Mouse (Mus musculus) testis, postnatal 10 days (tissue): ENCODE measurements around the gene Pros1.

Experiments
- DNase-seq: peaks from one replicate; pipeline ENCODE4 v3.0.0; 2021; ENCODE audit warnings: low spot score

Pros1 gene

DNA sequence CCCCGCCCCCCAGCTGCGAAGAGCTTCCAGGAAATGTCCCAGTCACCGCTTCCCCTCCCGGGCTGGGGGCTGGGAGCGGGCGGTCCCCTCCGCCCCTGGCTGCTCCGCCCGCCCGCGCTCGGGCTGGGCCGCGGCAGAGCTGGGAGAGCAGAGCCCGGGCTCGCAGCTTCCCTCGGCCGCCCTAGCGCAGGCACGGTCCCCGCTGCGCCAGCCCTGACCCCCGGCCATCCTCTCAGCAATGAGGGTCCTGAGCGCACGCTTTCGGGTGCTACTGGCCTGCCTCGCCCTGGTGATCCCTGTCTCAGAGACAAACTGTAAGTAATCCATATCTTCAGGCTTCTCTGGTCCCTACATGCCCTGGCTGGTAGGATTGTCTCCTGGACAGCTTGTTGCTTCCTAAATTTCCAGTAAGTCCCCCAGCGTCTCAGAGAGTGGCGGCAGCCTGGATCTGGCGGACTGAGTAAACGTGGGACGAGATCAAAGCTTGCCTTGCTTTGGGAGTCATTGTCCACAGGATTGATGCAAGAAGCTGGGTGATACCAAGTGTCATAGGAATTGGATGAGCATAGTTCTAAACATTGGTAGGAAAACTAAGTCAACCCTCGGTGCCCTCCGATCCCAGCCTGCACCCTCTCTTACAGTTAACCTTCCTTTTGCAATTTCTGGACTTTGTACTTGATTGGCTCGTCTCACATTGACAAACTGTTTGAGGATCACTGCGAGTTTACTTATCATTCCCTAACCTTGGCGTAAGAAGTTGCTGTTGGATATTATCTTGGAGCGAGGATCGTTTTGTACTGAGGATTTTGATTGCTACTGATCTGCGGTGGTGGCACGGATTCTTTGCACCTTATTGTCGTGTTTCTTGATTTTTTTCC, at the start of gene Pros1:
Gene Pros1 (plus strand): TSS at position 117 of the 878 bp plus-strand sequence.
- peak; percentile 70 for DNase-seq

DNA sequence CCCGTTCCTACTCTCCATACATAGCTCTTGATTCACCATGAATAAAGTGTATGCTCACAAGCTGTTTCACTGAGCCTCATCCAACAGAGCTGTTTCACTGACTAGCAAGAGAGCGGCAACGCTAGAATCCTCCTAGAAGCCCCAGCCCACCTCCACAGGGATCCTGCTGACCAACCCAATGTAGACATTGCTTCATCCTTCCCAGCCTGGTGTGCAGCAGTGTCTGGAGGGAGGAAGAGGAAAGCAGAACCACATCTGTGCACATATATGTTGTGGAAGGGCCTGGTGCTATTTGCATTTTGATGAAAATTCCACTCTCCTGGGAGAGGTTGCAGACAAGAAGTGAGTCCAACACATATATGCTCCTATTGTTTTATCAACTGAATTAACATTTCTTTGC, 49.5 kb upstream of the Pros1 start:
- no peak for DNase-seq

DNA sequence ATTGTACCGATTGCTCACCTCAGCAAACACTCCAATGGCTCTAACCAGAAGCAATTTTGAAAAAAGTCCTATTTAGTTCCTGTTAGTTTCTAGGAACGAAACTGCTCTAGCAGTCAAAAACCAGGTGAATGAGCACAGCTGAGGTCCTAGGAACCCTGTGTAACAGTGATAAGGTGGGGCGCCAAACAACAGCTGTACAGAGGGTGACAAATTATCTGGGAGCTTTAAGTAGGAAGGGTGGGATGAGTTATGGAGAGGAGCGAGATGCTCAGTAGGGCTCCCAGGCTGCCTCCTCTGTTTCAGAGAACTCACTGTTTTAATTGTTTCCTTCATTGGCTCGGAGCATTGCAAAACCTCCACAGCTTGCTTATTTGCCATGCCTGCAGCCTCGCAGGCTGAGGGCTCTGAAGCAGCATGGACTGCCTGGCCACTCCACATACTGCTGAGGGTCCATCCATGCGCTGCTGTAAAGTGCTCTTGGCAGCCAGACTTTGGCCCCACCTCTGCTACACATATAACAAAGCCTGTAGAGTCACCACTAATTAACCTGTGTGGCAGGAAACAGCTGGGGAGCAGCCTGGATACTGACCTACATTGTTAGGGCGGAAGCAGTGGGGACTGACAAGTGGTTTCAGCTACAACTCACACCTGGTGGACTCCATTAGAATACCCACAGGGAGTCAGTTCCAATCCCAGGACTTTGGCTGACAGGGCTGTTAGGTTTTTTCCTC, 46.7 kb upstream of the Pros1 start:
- no peak for DNase-seq

DNA sequence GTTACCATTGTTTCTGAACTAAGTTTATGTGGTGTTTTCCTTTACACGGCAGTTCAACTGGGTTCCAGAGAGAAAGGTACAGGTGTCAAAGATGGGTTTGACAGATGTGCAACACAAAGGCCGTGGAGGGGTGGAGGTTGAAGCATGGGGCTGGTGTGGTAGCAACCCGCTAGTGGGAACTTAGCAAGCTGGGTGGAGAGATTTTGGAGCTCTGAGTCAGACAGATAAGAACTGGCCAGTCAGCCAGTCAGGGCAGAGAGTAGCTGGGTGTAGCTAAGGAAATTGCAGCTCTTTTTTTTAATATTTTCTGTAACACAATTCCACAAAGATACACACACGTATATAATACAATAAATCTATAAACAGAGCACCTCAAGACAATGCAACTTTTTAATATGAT, 43.3 kb upstream of the Pros1 start:
- DNase-seq = no peak

DNA sequence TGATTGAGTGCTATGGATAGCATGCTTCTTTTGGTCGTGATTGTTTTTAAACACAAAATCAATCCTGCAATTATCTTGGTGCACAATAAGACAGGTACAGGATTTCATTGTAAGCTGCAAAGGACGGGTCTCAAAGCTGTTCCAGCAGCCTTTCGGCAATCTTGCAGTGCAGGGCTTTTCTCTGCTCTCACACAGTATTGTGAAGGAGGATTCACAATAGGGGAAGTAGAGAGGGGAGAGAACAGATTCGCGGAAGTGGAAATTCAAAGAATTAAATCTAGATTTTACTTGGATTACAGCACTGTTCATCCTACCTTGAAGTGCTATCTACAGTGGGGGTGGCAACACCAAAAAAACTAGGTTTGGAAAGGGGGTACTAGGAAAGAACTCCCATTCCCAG, 40.3 kb upstream of the Pros1 start:
- DNase-seq = no peak

DNA sequence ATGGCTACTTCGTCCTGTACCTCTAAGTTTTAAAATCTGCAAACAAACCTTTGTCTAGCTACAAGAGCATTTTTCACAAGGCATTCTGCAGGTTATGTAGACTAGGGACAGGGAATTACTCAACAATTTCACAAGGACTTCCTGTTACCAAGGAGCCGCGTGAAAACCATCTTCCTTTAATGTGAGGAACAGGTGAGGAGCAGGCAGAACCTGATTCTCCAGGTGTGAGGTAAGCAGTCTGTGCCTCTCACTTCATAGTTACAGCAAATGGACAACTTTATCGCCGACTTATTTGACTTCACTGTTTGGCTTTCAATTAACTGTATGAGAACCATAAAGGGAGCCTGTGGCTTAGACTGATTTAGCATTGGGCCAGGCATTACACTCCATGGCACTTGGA, 39.6 kb upstream of the Pros1 start, which contains the start of gene Stx19:
Gene Stx19 (plus strand): TSS at position 186 of the 400 bp plus-strand sequence.
- DNase-seq = no peak

DNA sequence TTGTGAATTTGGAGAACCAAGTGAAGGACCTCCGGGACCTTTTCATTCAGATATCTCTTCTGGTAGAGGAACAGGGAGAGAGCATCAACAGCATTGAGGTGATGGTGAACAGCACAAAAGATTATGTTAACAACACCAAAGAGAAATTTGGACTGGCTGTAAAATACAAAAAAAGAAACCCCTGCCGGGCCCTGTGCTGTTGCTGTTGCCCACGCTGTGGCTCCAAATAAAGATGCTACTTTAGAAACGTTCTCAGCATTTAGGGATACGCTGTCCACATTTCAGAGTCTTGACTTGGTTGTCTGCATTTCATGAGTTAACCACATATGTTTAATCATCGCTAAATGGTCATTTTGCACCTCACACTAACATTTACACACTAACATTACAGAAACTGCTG, 31.6 kb upstream of the Pros1 start:
- DNase-seq = no peak

DNA sequence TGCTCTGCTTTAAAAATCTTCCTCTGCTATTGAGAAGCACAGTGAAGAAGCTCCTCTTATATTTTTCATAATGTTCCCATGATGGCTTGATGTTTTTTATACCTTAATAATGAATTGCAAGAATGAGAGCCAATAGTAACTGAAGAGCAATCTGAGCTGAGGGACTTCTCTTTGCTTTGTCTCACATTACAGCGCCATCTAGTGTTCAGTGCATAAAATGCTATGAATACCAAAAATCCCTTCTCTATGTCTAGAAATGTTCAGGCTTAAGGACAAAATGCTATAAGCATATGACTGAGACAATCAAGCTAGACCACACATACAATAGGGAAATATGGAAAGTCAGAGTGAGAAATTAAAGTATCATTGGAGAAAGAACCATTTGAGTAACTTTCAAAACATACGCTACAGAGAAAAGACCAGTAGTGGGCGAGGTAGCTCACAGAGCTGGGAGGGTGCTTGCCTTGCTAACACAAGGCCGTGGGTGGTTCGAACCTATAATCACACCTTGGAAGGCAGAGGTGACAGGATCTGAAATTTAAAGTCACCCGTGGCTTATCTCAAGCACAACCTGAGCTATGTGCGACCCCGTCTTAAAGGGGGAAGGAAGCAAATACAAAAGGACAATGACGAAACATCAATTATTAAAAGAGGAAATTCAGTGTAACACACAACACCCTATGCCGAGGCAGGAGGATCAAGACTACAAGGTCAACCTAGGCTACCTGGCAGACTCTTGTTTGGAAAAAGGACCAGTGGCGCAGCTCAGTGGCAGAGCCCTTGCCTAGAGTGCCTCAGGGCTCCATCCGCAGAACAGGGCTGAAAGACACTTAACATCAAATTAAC, 27.7 kb upstream of the Pros1 start:
- DNase-seq = no peak

DNA sequence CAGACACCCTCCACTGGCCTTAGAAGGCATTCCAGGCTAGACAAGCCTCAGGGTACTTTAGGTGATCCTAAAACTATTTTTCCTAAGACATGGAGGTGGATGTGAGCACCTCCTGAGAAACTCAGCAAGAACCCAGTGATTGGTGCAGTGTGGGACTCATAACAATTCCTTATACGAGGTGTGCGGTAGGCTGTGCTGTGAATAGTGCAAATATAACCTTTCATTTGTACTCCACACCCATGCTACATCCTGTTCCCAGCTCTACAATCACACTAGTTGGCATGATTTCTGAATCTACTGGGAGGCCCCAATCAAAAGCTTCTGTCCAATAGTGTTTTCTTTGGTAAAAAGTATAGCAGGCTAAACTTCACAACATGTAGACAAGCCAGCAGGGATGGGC, 22.1 kb upstream of the Pros1 start:
- no peak for DNase-seq

DNA sequence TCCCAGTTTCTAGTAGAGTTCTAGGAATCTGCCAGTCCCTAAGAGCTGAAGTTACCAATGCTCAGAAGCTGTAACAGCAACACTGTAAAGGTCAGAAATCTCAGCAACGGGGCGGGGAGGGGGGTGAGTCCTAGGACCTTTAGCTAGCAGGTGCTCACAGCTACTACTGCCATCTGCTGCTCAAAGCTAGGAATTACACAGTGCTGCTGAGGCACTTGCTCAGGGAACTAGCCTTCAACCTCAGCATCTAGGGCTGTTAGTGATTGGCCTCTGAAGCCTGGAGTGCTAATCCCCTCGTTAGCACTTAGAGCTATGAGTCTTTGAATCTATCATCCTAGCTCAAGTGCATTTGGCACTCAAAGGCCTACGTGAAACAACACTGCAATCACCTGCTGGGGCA, 21.6 kb upstream of the Pros1 start:
- DNase-seq = peak; percentile 56

DNA sequence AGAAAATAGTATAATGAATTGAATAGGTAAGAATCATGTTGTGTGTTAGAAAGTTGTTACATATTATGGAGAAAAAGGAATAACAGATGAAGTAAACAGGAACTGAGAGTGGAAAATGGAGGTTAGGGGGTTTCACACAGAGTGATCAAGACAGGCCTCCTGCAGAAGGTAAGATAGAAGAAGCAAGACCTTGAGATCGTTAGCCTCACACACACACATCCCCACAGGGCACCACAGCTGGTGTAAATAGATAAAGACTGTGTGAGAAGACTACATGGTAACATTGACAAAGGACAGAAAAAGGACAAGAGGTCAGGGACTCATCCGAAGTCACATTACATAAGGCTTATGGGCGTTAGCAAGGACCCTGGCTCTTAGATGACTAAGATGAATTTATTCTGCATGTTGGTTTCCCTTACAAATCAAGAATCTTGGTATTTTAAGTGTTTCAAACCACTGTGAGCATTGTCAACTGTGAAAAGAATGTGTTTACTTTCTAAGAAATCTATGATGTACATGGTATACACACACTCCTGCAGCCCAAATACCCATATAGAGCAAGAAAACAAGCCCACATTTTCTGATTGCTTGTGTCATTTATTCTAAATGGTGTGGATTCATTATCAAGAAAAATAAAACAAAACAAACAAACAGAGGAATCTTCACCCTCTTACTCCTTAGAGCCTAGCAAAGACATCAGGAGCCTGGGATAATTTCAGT, 19.9 kb upstream of the Pros1 start:
- DNase-seq = no peak

DNA sequence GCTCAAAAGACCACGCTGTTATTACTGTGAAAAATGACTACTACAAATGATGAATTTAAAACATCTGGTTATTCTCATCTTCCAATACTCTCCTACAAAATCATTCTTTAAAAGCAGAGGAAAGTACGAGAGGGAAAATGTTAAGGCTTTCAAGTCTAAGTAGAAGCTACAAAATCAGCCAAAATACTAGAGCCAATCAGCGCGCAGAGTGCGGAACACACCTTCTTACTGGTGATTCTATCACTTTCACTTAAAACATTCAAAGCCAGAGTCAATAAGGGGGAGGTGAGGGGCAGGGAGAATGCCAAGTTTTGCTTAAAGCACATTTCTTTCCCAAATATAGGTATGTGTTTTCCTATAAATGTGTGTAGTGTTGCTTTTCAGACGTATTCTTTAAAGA, 8.8 kb upstream of the Pros1 start:
- DNase-seq = no peak

DNA sequence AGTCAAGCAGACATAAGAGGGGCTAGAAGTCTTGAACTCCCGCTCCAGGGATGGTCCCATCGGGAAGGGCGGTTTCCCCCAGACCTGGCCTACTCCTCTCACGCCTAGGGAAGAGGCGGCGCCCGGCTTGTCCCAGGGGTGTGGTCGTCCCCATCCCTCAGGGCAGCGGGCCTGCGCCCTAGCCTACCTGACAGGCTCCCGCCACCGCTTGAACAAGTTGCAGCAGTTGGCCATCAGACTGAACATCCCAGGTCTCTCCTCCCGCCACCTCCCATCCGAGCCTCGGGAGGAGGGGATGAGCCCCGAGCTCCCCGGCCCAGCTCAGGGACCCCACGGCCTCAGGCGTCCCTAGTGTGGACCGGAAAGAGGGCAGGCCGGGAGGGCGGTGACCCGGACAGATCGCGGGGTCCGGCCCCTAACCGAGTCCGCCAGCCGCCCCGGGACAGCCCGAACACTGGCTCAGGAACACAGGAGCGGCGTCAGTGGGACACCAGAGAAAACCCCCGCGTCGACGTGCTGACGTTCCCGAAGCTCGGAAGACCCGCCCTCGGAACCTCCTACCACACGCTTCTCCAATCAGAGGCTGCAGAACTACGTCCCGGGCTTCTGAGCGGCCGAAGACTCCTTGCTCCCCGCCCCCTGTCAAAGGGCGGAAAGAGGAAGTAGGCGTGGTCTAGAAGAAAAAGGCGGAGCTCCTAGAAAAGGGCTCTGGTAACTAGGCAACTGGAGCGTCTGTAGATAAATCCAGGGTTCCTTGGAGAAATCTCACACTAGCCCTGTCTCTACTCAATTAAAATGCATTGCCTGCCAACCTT, 7.4 kb upstream of the Pros1 start, which contains the start of gene Arl13b:
Gene Arl13b (minus strand): TSS at position 543 of the 815 bp plus-strand sequence.
- peak; percentile 92 for DNase-seq

DNA sequence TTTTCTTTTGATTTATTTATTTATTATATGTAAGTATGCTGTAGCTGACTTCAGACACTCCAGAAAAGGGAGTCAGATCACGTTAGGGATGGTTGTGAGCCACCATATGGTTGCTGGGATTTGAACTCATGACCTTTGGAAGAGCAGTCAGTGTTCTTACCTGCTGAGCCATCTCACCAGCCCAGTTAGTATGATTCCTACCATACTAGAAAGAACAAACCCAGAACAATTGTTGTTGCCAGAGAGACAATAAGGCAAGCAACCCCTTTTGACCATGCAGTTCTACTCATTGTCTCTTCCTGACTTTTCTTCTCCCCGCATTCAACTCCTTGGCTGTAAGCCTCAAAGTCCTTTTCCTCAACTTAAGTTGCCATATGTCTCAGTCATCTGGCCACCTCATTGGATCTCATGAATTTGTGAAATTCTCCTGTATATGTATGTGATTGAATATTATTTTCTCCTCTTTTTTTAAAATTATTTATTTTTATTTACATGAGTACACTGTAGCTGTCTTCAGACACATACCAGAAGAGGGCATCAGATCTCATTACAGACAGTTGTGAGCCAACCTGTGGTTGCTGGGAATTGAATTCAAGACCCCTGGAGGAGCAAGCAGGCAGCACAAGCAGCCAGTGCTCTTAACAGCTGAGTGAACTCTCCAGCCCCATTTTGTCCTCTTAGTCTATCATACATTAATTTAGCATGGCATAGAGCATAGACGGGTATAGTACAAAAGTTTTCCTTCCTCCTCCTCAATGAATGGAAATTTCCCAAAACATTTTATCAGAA, 1.4 kb upstream of the Pros1 start:
- DNase-seq = no peak

DNA sequence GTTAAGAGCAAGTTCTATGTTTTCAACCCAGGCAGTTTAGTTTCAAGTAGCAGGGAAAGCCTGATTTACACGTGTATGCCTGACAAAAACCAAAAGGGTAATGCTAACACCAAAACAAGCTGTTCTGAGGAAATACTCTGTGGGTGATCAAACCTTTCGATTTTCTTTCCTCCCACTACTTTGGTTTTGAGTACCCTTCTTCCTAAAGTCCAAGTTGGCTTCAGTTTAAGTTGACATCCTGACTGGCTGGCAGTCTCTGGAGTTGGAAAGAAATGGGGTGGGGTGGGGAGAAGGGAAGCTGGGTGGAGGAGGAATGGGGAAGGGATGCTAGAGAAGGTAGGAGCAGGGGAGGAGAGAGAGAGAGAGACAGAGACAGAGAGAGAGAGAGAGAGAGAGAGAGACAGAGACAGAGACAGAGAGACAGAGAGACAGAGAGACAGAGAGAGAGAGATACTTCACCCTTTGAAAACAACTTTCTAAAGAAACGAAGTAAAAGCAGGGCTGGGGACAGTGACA, 438 bp upstream of the Pros1 start:
- no peak for DNase-seq

DNA sequence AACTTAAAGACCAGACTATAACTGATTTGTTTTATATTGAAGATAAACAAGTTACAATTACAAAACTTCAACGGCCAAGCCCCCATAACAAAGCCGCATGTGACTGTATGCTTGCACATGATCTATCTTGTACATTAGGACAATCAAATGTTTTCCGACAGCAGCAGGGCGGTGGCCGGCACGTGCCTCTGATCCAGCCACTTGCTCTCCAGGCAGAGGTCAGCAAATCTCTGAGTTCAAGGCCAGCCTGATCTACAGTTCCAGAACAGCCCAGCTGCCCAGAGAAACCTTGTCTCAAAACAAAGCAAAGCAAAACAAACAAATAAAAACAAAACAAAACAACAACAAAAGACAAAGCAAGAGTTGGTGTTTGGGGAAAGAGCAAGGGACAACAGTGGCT, 1.3 kb downstream of the Pros1 start:
- no peak for DNase-seq

DNA sequence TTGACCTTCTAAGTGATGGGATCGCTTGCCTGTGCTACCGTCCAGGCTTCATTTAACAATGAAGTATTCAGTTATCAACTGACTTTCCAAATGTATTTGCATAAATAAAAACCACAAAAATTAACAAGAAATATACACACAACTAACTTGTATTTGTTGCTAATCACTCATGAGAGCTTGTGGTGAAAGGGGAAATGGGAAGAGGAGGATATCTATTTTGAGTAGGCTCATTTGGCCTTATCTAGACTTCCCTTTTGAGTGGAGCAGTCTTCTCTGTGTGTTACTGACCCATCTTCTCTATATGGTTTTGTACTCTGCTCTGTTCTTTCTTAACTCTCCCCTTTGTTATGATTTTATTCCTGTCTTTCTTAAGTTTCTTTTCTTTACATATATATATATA, 2.2 kb downstream of the Pros1 start:
- DNase-seq = no peak

DNA sequence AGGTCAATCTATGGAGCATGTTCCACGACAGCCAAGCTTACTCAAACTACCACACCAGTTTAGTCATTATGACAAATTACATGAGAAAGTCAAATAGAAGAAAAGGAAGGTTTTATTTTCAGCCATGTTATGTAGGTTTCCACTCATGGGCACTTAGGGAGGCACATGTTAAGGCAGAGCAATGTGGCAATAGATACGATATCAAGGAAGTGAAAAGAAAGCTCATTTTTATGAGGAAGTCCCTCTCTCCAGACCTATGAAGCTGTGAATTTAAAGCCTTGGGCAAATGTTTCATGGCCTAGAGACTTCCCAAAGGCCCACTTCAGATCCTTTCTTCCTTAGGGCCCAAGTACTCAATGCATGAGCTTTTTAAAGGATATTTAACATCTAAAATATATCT, 3.4 kb downstream of the Pros1 start:
- DNase-seq = no peak

DNA sequence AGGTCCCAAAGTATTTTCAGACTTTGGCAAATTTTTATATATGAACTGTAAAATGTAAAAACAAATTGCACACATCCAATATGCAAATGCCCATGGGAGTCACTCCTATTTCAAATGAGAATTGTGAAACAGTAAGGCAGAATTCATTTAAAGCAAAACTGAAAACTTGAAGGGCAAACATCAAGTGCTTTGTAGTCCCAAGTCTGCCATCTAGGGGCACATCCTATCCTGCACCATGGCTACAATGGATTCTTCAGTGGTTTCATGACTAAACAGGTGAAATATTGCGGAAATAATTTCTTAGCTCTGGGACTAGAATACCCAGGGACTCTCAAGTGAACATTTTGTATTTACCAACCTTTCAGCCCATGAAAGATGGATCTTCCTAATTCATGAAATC, 3.9 kb downstream of the Pros1 start:
- DNase-seq = no peak

DNA sequence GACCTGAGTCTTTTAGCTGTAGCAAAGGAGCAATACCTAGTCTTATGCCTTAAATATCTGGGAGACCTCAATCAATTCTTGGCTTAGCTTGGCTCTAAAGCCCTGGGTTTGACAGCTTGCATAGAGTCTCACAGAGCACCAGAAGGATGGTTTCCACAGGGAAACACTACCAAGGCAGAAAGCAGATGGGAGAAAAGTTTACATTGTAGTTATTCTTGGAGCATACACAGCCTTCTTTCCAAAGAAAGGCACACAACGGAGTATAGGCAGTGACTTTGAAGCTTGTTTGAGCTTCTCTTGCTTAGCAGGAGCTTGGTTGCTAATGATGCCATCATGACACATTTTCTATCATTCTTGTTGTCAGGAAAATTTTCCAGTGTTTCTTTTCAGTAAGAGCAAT, 6.0 kb downstream of the Pros1 start:
- no peak for DNase-seq
